Mouse (Mus musculus): ENCODE measurements around the gene Sprr2f.

The Sprr2f gene

GRCm38 (mm10) chr3:92364887-92365286, at the start of gene Sprr2f:
Gene Sprr2f (plus strand): TSS chr3:92365187.
- DNase-seq (ENCODE audit: low spot score), result no peak

DNA sequence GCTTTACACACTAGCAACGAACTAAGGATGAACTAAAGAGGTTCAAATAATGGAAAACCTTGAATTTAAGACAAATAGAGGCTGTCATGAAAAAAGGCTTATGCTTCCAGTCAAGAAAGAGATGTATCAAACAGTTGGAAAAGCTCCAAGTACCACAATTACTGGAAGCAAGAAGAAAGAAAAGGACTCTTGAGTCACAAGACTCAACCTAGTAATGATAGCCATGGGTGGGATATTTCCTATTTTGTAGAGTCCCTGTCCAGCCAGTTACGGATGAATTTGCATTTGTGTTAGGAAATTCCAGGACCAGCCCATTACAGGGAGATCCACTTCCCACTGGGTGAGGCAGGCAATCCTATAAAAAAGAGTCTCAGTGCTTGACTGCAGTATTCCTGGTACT, 48.7 kb upstream of the Sprr2f start, which contains the start of gene Sprr2b:
Sprr2b (plus strand) TSS at position 301 of the 400 bp plus-strand sequence.
- DNase-seq (ENCODE audit: low spot score), result no peak

GRCm38 (mm10) chr3:92317384-92317783, 47.6 kb upstream of the Sprr2f start:
- no peak for DNase-seq (ENCODE audit: low spot score)

GRCm38 (mm10) chr3:92336278-92336677, 28.7 kb upstream of the Sprr2f start:
- DNase-seq (ENCODE audit: low spot score), result no peak

- no peak for DNase-seq (ENCODE audit: low spot score)
Observed at GRCm38 (mm10) chr3:92338840-92339239, 26.1 kb upstream of the Sprr2f start, which contains the start of gene Sprr2d. Gene Sprr2d (plus strand): TSS chr3:92339140.

DNA sequence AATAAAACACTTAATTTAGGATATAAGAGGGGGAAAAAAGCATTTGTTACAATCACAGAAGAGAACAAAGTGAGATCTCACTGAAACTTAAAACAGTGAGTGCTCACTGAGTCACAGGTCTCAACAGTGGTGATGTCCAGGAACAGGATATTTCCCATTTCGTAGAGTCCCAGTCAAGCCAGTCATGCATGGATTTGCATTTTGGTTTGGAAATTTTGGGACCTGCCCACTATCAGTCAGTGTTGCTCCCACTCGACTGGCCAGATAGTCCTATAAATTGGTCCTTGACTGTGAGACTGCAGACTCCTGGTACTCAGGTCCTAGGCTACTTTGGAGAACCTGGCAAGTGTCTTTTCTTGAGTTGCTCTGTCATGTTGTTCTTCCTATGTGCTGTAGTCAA, 13.1 kb upstream of the Sprr2f start, which contains the start of gene Sprr2e:
Sprr2e (plus strand) TSS at position 301 of the 400 bp plus-strand sequence.
- DNase-seq (ENCODE audit: low spot score), result no peak

DNA sequence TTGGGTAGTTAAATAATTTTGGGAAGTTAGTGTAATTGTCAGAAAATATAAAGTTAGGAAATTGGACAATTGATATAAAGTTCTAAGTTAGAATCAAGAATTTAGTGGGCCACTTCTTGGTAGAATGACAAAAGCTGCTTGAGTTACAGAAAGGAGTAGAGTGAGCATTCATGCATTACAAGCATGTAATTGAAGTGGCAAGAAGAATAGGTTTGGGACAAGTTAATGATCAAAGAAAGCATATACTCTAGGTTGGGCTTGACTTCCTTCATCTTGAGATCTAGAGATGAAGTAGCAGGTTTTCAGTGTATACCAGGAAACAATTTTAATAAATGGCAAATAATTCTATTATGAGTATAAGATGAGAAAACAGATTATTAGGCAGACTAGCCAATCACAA, 3.4 kb upstream of the Sprr2f start:
- no peak for DNase-seq (ENCODE audit: low spot score)

DNA sequence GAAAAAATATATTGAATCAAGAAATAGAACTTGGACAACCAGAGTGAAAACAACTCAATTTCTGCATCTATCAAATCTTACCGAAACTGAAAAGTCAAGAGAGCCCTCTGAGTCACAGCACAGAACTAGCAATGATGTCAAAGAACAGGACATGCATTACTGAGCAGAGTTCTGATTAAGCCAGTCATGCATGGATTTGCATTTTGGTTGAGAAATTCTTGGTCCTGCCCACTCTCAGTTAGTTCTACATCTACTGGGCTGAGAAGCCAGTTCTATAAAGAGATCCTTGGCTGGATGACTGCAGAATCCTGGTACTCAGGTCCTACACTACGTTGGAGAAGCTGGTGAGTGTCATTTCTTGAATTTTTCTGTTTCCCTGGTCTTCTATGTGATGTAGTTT, 8.6 kb downstream of the Sprr2f start:
- no peak for DNase-seq (ENCODE audit: low spot score)

GRCm38 (mm10) chr3:92385385-92385784, 20.4 kb downstream of the Sprr2f start, which contains the start of gene Sprr2h:
Gene Sprr2h (plus strand): TSS chr3:92385685.
- no peak for DNase-seq (ENCODE audit: low spot score)

- DNase-seq (ENCODE audit: low spot score), result no peak
Observed at GRCm38 (mm10) chr3:92394301-92394700, 29.3 kb downstream of the Sprr2f start.

GRCm38 (mm10) chr3:92407691-92408090, 42.7 kb downstream of the Sprr2f start, which contains the start of gene Sprr2i:
Gene Sprr2i (plus strand): TSS chr3:92407991.
- DNase-seq (ENCODE audit: low spot score), result no peak
